Mouse (Mus musculus) lung, postnatal 0 days (tissue): Measurements from ENCODE around the gene Rdh16f1. TPM values are rescaled to one million over a fixed set of nuclear protein-coding genes. Genes with fewer than 3 reads are reported as not detected.
"Not testable (repeated sequence)": the region's sequence is repeated elsewhere in the genome, so short reads cannot be mapped to it uniquely, and the experiment has no call there.

ENCODE experiments used
- ATAC-seq: fragments of 200-750 bp; cut with Nextera tagmentation; 2 replicates; pipeline ENCODE4 v1.8.0; 2017; ENCODE audit warnings: moderate library complexity
- DNase-seq: peaks from one replicate; pipeline ENCODE4 v3.0.0-alpha.2; 2016; ENCODE audit warnings: low spot score
- H3K27ac ChIP-seq: fragments of 300-500 bp; sonication (generic); 2 replicates; pipeline ENCODE4 v1.5.1; 2014; ENCODE audit warnings: antibody characterized with exemption, mild to moderate bottlenecking, low read length, mixed read lengths
- H3K27me3 ChIP-seq: fragments of 300-500 bp; sonication (generic); replicated peaks from 2 replicates; pipeline ENCODE4 v1.6.1; 2014; ENCODE audit warnings: low read length, mixed read lengths; ENCODE audit not compliant: insufficient read depth
- H3K36me3 ChIP-seq: fragments of 300-500 bp; sonication (generic); 2 replicates; pipeline ENCODE4 v1.6.1; 2014; ENCODE audit warnings: low read length, mixed read lengths; ENCODE audit not compliant: insufficient read depth
- H3K4me1 ChIP-seq: fragments of 300-500 bp; sonication (generic); 2 replicates; pipeline ENCODE4 v1.6.1; 2014; ENCODE audit warnings: antibody characterized with exemption, low read depth, low read length, mixed read lengths; ENCODE audit not compliant: insufficient read depth
- H3K4me2 ChIP-seq: fragments of 300-500 bp; sonication (generic); replicated peaks from 2 replicates; pipeline ENCODE4 v1.6.1; 2014; ENCODE audit warnings: low read depth, mild to moderate bottlenecking, low read length, moderate library complexity, mixed read lengths
- H3K4me3 ChIP-seq: fragments of 300-500 bp; sonication (generic); 2 replicates; pipeline ENCODE4 v1.5.1; 2014; ENCODE audit warnings: low read depth, low read length
- H3K9ac ChIP-seq: fragments of 300-500 bp; sonication (generic); replicated peaks from 2 replicates; pipeline ENCODE4 v1.6.1; 2014; ENCODE audit warnings: low read depth, mild to moderate bottlenecking
- H3K9me3 ChIP-seq: fragments of 300-500 bp; sonication (generic); 2 replicates; pipeline ENCODE4 v1.6.1; 2016; ENCODE audit warnings: low read length, mixed read lengths
- CTCF ChIP-seq: IDR thresholded peaks from 2 replicates; pipeline ENCODE4 v1.5.1; 2016; ENCODE audit warnings: antibody characterized with exemption, mild to moderate bottlenecking
- EP300 ChIP-seq: IDR thresholded peaks from 2 replicates; pipeline ENCODE4 v1.6.1; 2016; ENCODE audit warnings: antibody characterized with exemption, mild to moderate bottlenecking, control low read depth
- WGBS: fragments of 180-500 bp; shearing (Covaris S2); extraction: QIAGEN DNeasy Blood & Tissue Kit; methylation state at CpG from one replicate; pipeline ENCODE4 v1.1.7; 2014; 5-methylcytosine and 5-hydroxymethylcytosine counted together
- polyA plus RNA-seq: library from polyadenylated mRNA; unstranded; fragments of >200 nt; fragmentation: Nextera tagmentation; extraction: Ambion mirVana; gene quantifications from 2 replicates; pipeline ENCODE4 v1.2.1, GENCODE M21; 2015

Gene Rdh16f1
- polyA plus RNA-seq, 1 experiment from 2014 or later = 0.47 TPM

DNA sequence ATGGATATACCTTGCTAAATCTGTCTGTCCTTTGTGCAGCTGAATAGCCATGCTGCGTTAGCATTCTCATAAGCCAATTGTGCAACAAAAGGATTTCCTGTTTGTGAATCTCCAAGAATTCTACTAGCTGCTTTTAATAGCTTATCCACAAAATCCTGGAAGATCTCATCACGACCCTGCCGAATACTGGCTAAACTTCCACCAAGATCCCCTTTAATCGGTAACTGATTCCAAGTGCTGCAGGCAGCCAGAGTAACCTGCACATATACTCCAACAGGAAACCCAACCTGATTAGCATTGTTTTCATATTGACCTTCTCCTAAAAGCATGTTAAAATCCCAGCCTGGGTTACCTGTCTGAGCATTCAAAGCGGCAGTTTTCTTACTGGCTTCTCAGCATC lies 75.7 kb downstream of the Rdh16f1 start:
- Histone ChIP-seq H3K4me1 (no peaks in the 10 kb centered on the region), H3K4me2 (no peak overlapping the region), H3K9ac (no peak overlapping the region), H3K9me3 (no peaks in the 10 kb centered on the region), H3K27me3 (no peaks in the 10 kb centered on the region), H3K36me3 (no peaks in the 10 kb centered on the region), H3K27ac (no peak overlapping the region), H3K4me3 (no peak overlapping the region)
- ATAC-seq (no peak), DNase-seq (no peak)
- no peak for TF ChIP-seq EP300
- no peak for TF ChIP-seq CTCF
- 57% methylated on average over 5 of the region's 5 CpGs for WGBS

DNA sequence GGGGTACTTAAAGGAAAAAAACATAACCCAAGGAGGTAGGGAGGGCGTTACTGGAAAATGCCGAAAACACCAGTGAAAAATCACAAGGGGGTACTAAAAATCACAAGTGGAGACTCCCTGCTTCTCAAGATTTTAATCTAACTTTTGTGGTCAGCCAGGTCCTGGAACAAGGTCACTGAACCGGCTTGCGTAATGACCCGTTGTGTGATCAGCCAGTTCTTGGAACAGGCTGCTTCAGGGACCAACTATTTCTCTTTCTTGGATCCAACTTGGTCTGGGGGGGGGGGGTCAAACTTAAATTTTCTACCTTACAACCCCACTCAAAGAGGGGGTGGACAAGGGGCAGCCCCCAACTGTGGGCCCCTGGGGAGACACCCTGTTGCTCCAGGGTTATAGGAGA lies 78.2 kb downstream of the Rdh16f1 start:
- 82% methylated on average over 5 of the region's 5 CpGs for WGBS
- not testable (repeated sequence) for ATAC-seq

DNA sequence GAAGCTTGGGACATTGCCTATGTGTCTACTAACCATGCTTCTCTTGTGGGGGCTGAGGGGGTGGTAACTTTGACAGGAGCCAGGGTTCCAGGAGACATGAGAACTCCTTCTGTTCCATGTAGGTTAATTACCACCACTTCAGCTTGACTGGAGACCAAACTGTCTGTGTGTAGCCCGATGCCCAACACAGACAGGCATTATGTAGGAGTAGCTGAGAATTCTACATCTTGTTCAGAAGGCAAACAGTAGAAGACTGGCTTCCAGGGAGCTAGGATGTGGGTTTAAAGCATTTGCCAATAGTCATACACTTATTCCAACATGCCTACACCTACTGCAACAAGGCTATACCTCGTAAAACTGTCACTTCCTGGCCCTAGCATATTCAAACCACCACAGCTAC lies 79.0 kb downstream of the Rdh16f1 start:
- 85% methylated on average over 2 of the region's 2 CpGs for WGBS
- Histone ChIP-seq H3K4me1 (no peaks in the 10 kb centered on the region), H3K4me3 (no peak overlapping the region), H3K27ac (no peak overlapping the region), H3K4me2 (no peak overlapping the region), H3K9me3 (no peaks in the 10 kb centered on the region), H3K27me3 (no peaks in the 10 kb centered on the region), H3K9ac (no peak overlapping the region), H3K36me3 (no peaks in the 10 kb centered on the region)
- DNase-seq (no peak), ATAC-seq (no peak)
- TF ChIP-seq EP300 = no peak
- TF ChIP-seq CTCF = no peak

More for the DNA sequence above, 78.2 kb downstream of the Rdh16f1 start:
- H3K4me1 ChIP-seq, H3K9ac ChIP-seq, H3K9me3 ChIP-seq, H3K36me3 ChIP-seq, H3K4me3 ChIP-seq, H3K27ac ChIP-seq, DNase-seq, H3K27me3 ChIP-seq, H3K4me2 ChIP-seq: not testable (repeated sequence)

DNA sequence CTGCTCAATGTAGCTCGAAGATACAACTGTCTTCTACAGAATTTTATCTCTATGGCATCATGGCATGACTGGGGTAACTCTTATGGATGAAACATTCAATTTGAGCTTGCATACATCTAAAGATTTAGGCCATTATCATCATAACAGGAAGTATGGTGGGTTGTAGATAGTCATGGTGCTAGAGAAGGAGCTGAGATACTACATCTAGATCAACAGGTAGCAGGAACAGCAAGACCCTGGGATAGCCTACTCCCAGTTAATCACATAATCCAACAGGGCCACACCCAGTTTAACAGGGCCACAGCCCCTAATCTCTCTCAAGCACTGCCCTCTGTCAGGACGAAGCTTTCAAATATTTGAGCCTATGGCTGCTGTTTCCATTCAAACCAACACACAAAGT lies 81.2 kb downstream of the Rdh16f1 start:
- TF ChIP-seq EP300 = no peak
- TF ChIP-seq CTCF = no peak
- Histone ChIP-seq H3K4me3 (no peak overlapping the region), H3K4me1 (no peaks in the 10 kb centered on the region), H3K36me3 (no peaks in the 10 kb centered on the region), H3K4me2 (no peak overlapping the region), H3K27me3 (no peaks in the 10 kb centered on the region), H3K9me3 (no peaks in the 10 kb centered on the region), H3K27ac (no peak overlapping the region), H3K9ac (no peak overlapping the region)
- DNase-seq (no peak), ATAC-seq (no peak)
- 62% methylated on average over 2 of the region's 2 CpGs for WGBS

Other genes starting within 250 kb of the Rdh16f1 start
- gene Ndufa4l2, start 244.8 kb upstream of the Rdh16f1 start, polyA plus RNA-seq = 132 and 149 TPM in 2 replicates
- 27.1 and 31.0 TPM in 2 replicates for gene Shmt2, start 237.3 kb upstream of the Rdh16f1 start, polyA plus RNA-seq
- 0.44 and 0.60 TPM in 2 replicates for gene Nxph4, start 225.2 kb upstream of the Rdh16f1 start, polyA plus RNA-seq
- gene Lrp1, start 138.6 kb upstream of the Rdh16f1 start, polyA plus RNA-seq = 71.0 and 75.4 TPM in 2 replicates
- 39.1 and 41.9 TPM in 2 replicates for gene Stat6, start 116.8 kb upstream of the Rdh16f1 start, polyA plus RNA-seq
- gene Nemp1, start 92.9 kb upstream of the Rdh16f1 start, polyA plus RNA-seq = 5.0 and 6.3 TPM in 2 replicates
- gene Nab2, start 91.2 kb upstream of the Rdh16f1 start, polyA plus RNA-seq = 7.7 and 8.4 TPM in 2 replicates
- 0.08 TPM in 2 replicates for gene Myo1a, start 54.6 kb upstream of the Rdh16f1 start, polyA plus RNA-seq
- not detected in 2 replicates for gene Tac2, start 35.3 kb upstream of the Rdh16f1 start, polyA plus RNA-seq
- 1.7 and 2.0 TPM in 2 replicates for gene Zbtb39, start 20.2 kb upstream of the Rdh16f1 start, polyA plus RNA-seq
- gene Gpr182, start 8.1 kb upstream of the Rdh16f1 start, polyA plus RNA-seq = 18.6 and 23.2 TPM in 2 replicates
- gene Rdh1, start 66 bp upstream of the Rdh16f1 start, polyA plus RNA-seq = 0.07 TPM in 1 of 2 replicates, not detected in the other
- 0.10 and 0.27 TPM in 2 replicates for gene Rdh9, start 16.6 kb downstream of the Rdh16f1 start, polyA plus RNA-seq
- not detected in 2 replicates for gene Rdh16, start 41.4 kb downstream of the Rdh16f1 start, polyA plus RNA-seq
- gene Rdh19, start 90.1 kb downstream of the Rdh16f1 start, polyA plus RNA-seq = not detected in 2 replicates
- gene Rdh16f2, start 106.7 kb downstream of the Rdh16f1 start, polyA plus RNA-seq = not detected in 2 replicates
- not detected in 2 replicates for gene Rdh7, start 129.0 kb downstream of the Rdh16f1 start, polyA plus RNA-seq
- not detected in 2 replicates for gene Sdr9c7, start 138.7 kb downstream of the Rdh16f1 start, polyA plus RNA-seq
- gene Hsd17b6, start 247.8 kb downstream of the Rdh16f1 start, polyA plus RNA-seq = not detected in 2 replicates